9 mouse cellular contexts compared by ENCODE assay signal in genomic region chr9:34847664-34848063, GRCm38 (mm10).
DNase-seq lines count a peak whose midpoint lies in the region; ATAC-seq and TF ChIP-seq lines count a peak whose summit lies in the region.
"Had no signal": no experiment of that assay in that cellular context is flagged by ENCODE, and none has a peak within 500 bp of the region (broad histone marks: within the 10 kb centered on the region; RNA-seq: fewer than 3 reads in every experiment).

No protein-coding gene starts in this region.

- no peak overlapping the region for H3ac ChIP-seq in C2C12 (ENCODE audit: control insufficient read depth, insufficient read length, low read depth)

- no peaks in the 10 kb centered on the region for H3K4me1 ChIP-seq in kidney, embryonic 15.5 days
- no peaks in the 10 kb centered on the region for H3K4me1 ChIP-seq in ES-E14 (ENCODE audit: control insufficient read depth in 2 of 2, insufficient read depth in 2 of 2, low read length in 2 of 2, poor library complexity in 1 of 2)
- H3K4me1 ChIP-seq: heart, embryonic 15.5 days; lung, embryonic 15.5 days had no signal

- no peaks in the 10 kb centered on the region for H3K36me3 ChIP-seq in kidney, embryonic 15.5 days
- no peaks in the 10 kb centered on the region for H3K36me3 ChIP-seq in C2C12 (ENCODE audit: control insufficient read depth, insufficient read depth)
- H3K36me3 ChIP-seq in ES-E14 (ENCODE audit: control insufficient read depth, insufficient read depth, low read length, poor library complexity, severe bottlenecking): no peaks in the 10 kb centered on the region
- H3K36me3 ChIP-seq: heart, embryonic 15.5 days; lung, embryonic 15.5 days had no signal

- no peaks in the 10 kb centered on the region for H3K27me3 ChIP-seq in kidney, embryonic 15.5 days
- peaks cover 4% of the 10 kb centered on the region for H3K27me3 ChIP-seq in C2C12 (ENCODE audit: control insufficient read depth, insufficient read depth, insufficient read length)
- H3K27me3 ChIP-seq: heart, embryonic 15.5 days; lung, embryonic 15.5 days had no signal

- 47% methylated on average over 5 of the region's 5 CpGs for WGBS in kidney, embryonic 15.5 days

- no peak for ATAC-seq in kidney, embryonic 15.5 days (replicated peaks; ENCODE audit: low FRiP score)
- ATAC-seq in hematopoietic stem cell, adult 5-6 weeks (replicated peaks in 1 of 2; ENCODE audit: insufficient read depth in 1 of 2, low FRiP score in 2 of 2, low TSS enrichment in 1 of 2, low read depth in 1 of 2, poor library complexity in 2 of 2, severe bottlenecking in 2 of 2): peak; percentile 49 to 56; a peak in 2 of 4 replicates

- no peak overlapping the region for H3K4me2 ChIP-seq in kidney, embryonic 15.5 days
- H3K4me2 ChIP-seq: heart, embryonic 15.5 days; lung, embryonic 15.5 days had no signal

- peak; percentile 21 for TF ChIP-seq CTCF in C2C12 (IDR thresholded peaks at IDR 0.05; ENCODE audit: control insufficient read depth, insufficient read depth, insufficient read length)

- H3K4me3 ChIP-seq in kidney, embryonic 15.5 days (replicated peaks): no peak overlapping the region
- H3K4me3 ChIP-seq in C2C12 (ENCODE audit: insufficient read depth, poor library complexity, severe bottlenecking) (no peak overlapping the region), ES-E14 (ENCODE audit: insufficient read depth in 1 of 2, low read depth in 1 of 2, low read length in 2 of 2, poor library complexity in 1 of 2, severe bottlenecking in 1 of 2) (no peak overlapping the region)
- H3K4me3 ChIP-seq: heart, embryonic 15.5 days; lung, embryonic 15.5 days had no signal

- H3K79me3 ChIP-seq in C2C12 (ENCODE audit: low read depth): no peaks in the 10 kb centered on the region

- H3K27ac ChIP-seq in kidney, embryonic 15.5 days: no peak overlapping the region
- no peak overlapping the region for H3K27ac ChIP-seq in ES-E14 (ENCODE audit: insufficient read depth, low read depth, low read length, poor library complexity, severe bottlenecking)
- H3K27ac ChIP-seq: heart, embryonic 15.5 days; lung, embryonic 15.5 days had no signal

- no peak overlapping the region for H3K9ac ChIP-seq in kidney, embryonic 15.5 days
- H3K9ac ChIP-seq in ES-E14 (ENCODE audit: insufficient read depth, low read depth, low read length, poor library complexity, severe bottlenecking): no peak overlapping the region
- H3K9ac ChIP-seq: heart, embryonic 15.5 days; lung, embryonic 15.5 days had no signal

- no peaks in the 10 kb centered on the region for H3K79me2 ChIP-seq in C2C12 (ENCODE audit: control insufficient read depth, insufficient read depth)

- DNase-seq in kidney, adult 9 months: peak; percentile 7
- DNase-seq in ES-E14 (ENCODE audit: low read depth, low spot score): peak; percentile 29
- DNase-seq in T-cell, adult 2 months (ENCODE audit: low spot score): no peak
- DNase-seq in spleen, postnatal 36 days (ENCODE audit: low spot score in 2 of 2): no peak

- H3K9me3 ChIP-seq in kidney, embryonic 15.5 days (replicated peaks): no peaks in the 10 kb centered on the region
- H3K9me3 ChIP-seq in ES-E14 (ENCODE audit: control insufficient read depth, insufficient read depth, low read depth, low read length): no peaks in the 10 kb centered on the region
- H3K9me3 ChIP-seq: heart, embryonic 15.5 days; lung, embryonic 15.5 days had no signal

- in situ Hi-C loops in ES-E14 (cut with MboI; ENCODE audit: low sequenced_read_pairs in 2 of 2, unreplicated experiment in 2 of 2): no loop called here

TF ChIP-seq in C2C12, 6 proteins besides CTCF, POLR2A, EP300 and RAD21:
- TF ChIP-seq CEBPB (IDR thresholded peaks at IDR 0.05; ENCODE audit: low read depth) (no peak), USF1 (IDR thresholded peaks at IDR 0.05; ENCODE audit: low read depth) (no peak), FOSL1 (IDR thresholded peaks at IDR 0.05; ENCODE audit: insufficient read depth, low read length, poor library complexity, severe bottlenecking) (no peak), MYOG (IDR thresholded peaks at IDR 0.05; ENCODE audit: control insufficient read depth, extremely low read depth, insufficient read length) (no peak), MYOD1 (IDR thresholded peaks at IDR 0.05; ENCODE audit: control insufficient read depth, insufficient read length, low read depth) (no peak), MAX (IDR thresholded peaks at IDR 0.05) (no peak)
TF ChIP-seq in C2C12: peak in this region for 0.

TF ChIP-seq in ES-E14, 5 proteins besides CTCF, POLR2A, EP300 and RAD21:
- no peak for TF ChIP-seq HCFC1 (IDR thresholded peaks at IDR 0.05; ENCODE audit: borderline replicate concordance, insufficient read depth, low read length)
- no peak for TF ChIP-seq ZNF384 (IDR thresholded peaks at IDR 0.05; ENCODE audit: low read depth, low read length)
- no peak for TF ChIP-seq MAFK (IDR thresholded peaks at IDR 0.05; ENCODE audit: insufficient read depth, low read depth, low read length)
- no peak; the same call in 1 of the 2 replicates for TF ChIP-seq ZC3H11A (IDR thresholded peaks at IDR 0.05; ENCODE audit: borderline replicate concordance, low read depth, low read length)
- TF ChIP-seq CHD2 (IDR thresholded peaks at IDR 0.05; ENCODE audit: low read depth, low read length): no peak
TF ChIP-seq in ES-E14: peak in this region for 0.

Comparison
In these comparisons a context has a peak if more than half of its experiments do, and no peak if none do; other contexts are left out.
1. DNase-seq: peak in kidney, adult 9 months (single experiment) and ES-E14 (single experiment); none in T-cell, adult 2 months (single experiment) and spleen, postnatal 36 days (0 of 2).